Mouse (Mus musculus): Measurements from ENCODE around the gene Selenop.

DNA sequence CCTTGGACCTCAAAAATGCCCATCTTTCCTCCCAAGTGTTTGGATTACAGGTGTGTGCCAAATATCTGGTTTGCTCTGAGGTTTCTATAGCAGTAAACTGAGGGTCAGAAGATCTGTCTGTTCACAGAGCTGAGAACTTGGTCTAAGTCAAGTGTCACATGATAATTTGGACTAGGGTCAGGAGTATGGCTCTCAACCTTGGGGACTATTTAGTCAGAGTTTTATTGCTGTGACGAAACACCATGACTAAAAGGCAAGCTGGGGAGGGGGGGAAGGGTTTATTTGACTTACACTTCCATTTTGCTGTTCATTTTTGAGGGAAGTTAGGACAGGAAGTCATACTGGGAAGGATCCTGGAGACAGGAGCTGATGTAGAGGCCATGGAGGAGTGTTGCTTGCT lies 9.3 kb upstream of the Selenop start:
- TF ChIP-seq CTCF (IDR thresholded peaks at IDR 0.05; ENCODE audit: control insufficient read depth, insufficient read depth, insufficient read length) = no peak
- no peak for TF ChIP-seq MYOG (IDR thresholded peaks at IDR 0.05; ENCODE audit: control insufficient read depth, extremely low read depth, insufficient read length)
- no peak for TF ChIP-seq MYOD1 (IDR thresholded peaks at IDR 0.05; ENCODE audit: control insufficient read depth, insufficient read length, low read depth)
- no peak for TF ChIP-seq MAX (IDR thresholded peaks at IDR 0.05)
- TF ChIP-seq CEBPB (IDR thresholded peaks at IDR 0.05; ENCODE audit: low read depth) = no peak
- TF ChIP-seq FOSL1 (IDR thresholded peaks at IDR 0.05; ENCODE audit: insufficient read depth, low read length, poor library complexity, severe bottlenecking) = no peak
- no peak for TF ChIP-seq USF1 (IDR thresholded peaks at IDR 0.05; ENCODE audit: low read depth)
